In genomic region chr17:33823171-33823570, GRCm38 (mm10) we compare ENCODE assay signal across 8 mouse cellular contexts. TPM values are rescaled to one million over a fixed set of nuclear protein-coding genes. Genes with fewer than 3 reads are reported as not detected.
A peak's percentile ranks its signal among the peaks of the same experiment; 100 is the strongest.
DNase-seq lines count a peak whose midpoint lies in the region; ATAC-seq and TF ChIP-seq lines count a peak whose summit lies in the region.
"Not testable (repeated sequence)": the region's sequence is repeated elsewhere in the genome, so short reads cannot be mapped to it uniquely, and the experiment has no call there.

No protein-coding gene starts in this region.

- H3K4me3 ChIP-seq in MEL (ENCODE audit: control insufficient read depth in 1 of 2, insufficient read depth in 1 of 2, low read depth in 2 of 2, low read length in 2 of 2), result peak overlapping the region; percentile 73 to 93
- peak overlapping the region; percentile 95 for H3K4me3 ChIP-seq in embryonic fibroblast, embryonic 13.5 days (ENCODE audit: insufficient read depth, low read length)
- H3K4me3 ChIP-seq in heart, embryonic 10.5 days, result peak overlapping the region; percentile 84
- H3K4me3 ChIP-seq in hindbrain, embryonic 15.5 days, result peak overlapping the region; percentile 83
- H3K4me3 ChIP-seq in limb, embryonic 10.5 days, result peak overlapping the region; percentile 78
- H3K4me3 ChIP-seq in liver, postnatal 0 days (ENCODE audit: low read depth, low read length), result peak overlapping the region; percentile 83
- peak overlapping the region; percentile 91 for H3K4me3 ChIP-seq in midbrain, embryonic 15.5 days
- peak overlapping the region; percentile 69 for H3K4me3 ChIP-seq in stomach, postnatal 0 days (ENCODE audit: low read depth, low read length)

- peak overlapping the region; percentile 82 for H3K27ac ChIP-seq in MEL (ENCODE audit: control insufficient read depth, low read depth, low read length)
- not testable (repeated sequence) for H3K27ac ChIP-seq in embryonic fibroblast, embryonic 13.5 days (ENCODE audit: insufficient read depth, low read length); hindbrain, embryonic 15.5 days (replicated peaks); midbrain, embryonic 15.5 days
- H3K27ac ChIP-seq in heart, embryonic 10.5 days, result peak overlapping the region; percentile 92
- peak overlapping the region; percentile 89 for H3K27ac ChIP-seq in limb, embryonic 10.5 days
- peak overlapping the region; percentile 60; the same call in 1 of the 2 replicates for H3K27ac ChIP-seq in liver, postnatal 0 days (ENCODE audit: low read depth)
- 0 out of 2 replicates have a peak overlapping the region, but pooled peaks have one; percentile 8 for H3K27ac ChIP-seq in stomach, postnatal 0 days (replicated peaks)

- not testable (repeated sequence) for H3K9me3 ChIP-seq in MEL (replicated peaks; ENCODE audit: insufficient read depth, low read length); heart, embryonic 10.5 days; hindbrain, embryonic 15.5 days; limb, embryonic 10.5 days (replicated peaks); liver, postnatal 0 days (ENCODE audit: low read length); midbrain, embryonic 15.5 days; stomach, postnatal 0 days (ENCODE audit: control insufficient read depth, low read length)

- TF ChIP-seq POLR2A in MEL (IDR thresholded peaks at IDR 0.05; ENCODE audit: control insufficient read depth in 1 of 2, insufficient read depth in 1 of 2, low read depth in 1 of 2, low read length in 2 of 2, poor library complexity in 1 of 2), result 0 out of 4 replicates have a peak, but pooled peaks of 1 of the 2 experiments have one; percentile 37
- TF ChIP-seq POLR2A in embryonic fibroblast, embryonic 13.5 days (IDR thresholded peaks at IDR 0.05; ENCODE audit: low read depth, low read length), result not testable (repeated sequence)

- 76% methylated on average over 8 of the region's 8 CpGs for WGBS in heart, embryonic 10.5 days
- 89% methylated on average over 8 of the region's 8 CpGs for WGBS in hindbrain, embryonic 15.5 days
- WGBS in limb, embryonic 10.5 days, result 86% methylated on average over 8 of the region's 8 CpGs
- 65% methylated on average over 8 of the region's 8 CpGs for WGBS in liver, postnatal 0 days (ENCODE audit: insufficient replicate concordance)
- 86% methylated on average over 8 of the region's 8 CpGs for WGBS in midbrain, embryonic 15.5 days
- 75% methylated on average over 8 of the region's 8 CpGs for WGBS in stomach, postnatal 0 days

- H3K9ac ChIP-seq in MEL (ENCODE audit: control insufficient read depth, low read depth, low read length, poor library complexity, severe bottlenecking), result peak overlapping the region; percentile 89
- peak overlapping the region; percentile 84 for H3K9ac ChIP-seq in hindbrain, embryonic 15.5 days
- H3K9ac ChIP-seq in liver, postnatal 0 days (replicated peaks), result peak overlapping the region; percentile 87
- H3K9ac ChIP-seq in midbrain, embryonic 15.5 days, result peak overlapping the region; percentile 78
- peak overlapping the region; percentile 85 for H3K9ac ChIP-seq in stomach, postnatal 0 days (ENCODE audit: low read length)

- H3K36me3 ChIP-seq in MEL (ENCODE audit: control insufficient read depth in 1 of 2, insufficient read depth in 2 of 2, low read length in 2 of 2), result peaks cover 16 to 27% of the 10 kb centered on the region in 2 experiments
- H3K36me3 ChIP-seq in heart, embryonic 10.5 days, result peaks cover 65% of the 10 kb centered on the region
- peaks cover 37% of the 10 kb centered on the region for H3K36me3 ChIP-seq in hindbrain, embryonic 15.5 days
- peaks cover 69% of the 10 kb centered on the region for H3K36me3 ChIP-seq in limb, embryonic 10.5 days
- H3K36me3 ChIP-seq in liver, postnatal 0 days (replicated peaks; ENCODE audit: insufficient read depth, low read length), result peaks cover 24% of the 10 kb centered on the region
- H3K36me3 ChIP-seq in midbrain, embryonic 15.5 days (replicated peaks), result peaks cover 19% of the 10 kb centered on the region
- H3K36me3 ChIP-seq in stomach, postnatal 0 days (ENCODE audit: control insufficient read depth, insufficient read depth, low read length), result peaks cover 13% of the 10 kb centered on the region; the same call in 1 of the 2 replicates

- not testable (repeated sequence) for TF ChIP-seq RAD21 in MEL (IDR thresholded peaks at IDR 0.05; ENCODE audit: low read depth, low read length)

- H3K4me1 ChIP-seq in MEL (ENCODE audit: control insufficient read depth in 1 of 2, insufficient read depth in 2 of 2, low read length in 2 of 2), result peaks cover 0 to 11% of the 10 kb centered on the region in 2 experiments; a peak in 2 of 4 replicates
- not testable (repeated sequence) for H3K4me1 ChIP-seq in embryonic fibroblast, embryonic 13.5 days (ENCODE audit: control insufficient read depth, insufficient read depth, low read length); stomach, postnatal 0 days (replicated peaks; ENCODE audit: control insufficient read depth, insufficient read depth)
- H3K4me1 ChIP-seq in heart, embryonic 10.5 days, result peaks cover 22% of the 10 kb centered on the region
- H3K4me1 ChIP-seq in hindbrain, embryonic 15.5 days (replicated peaks), result peaks cover 49% of the 10 kb centered on the region
- peaks cover 39% of the 10 kb centered on the region for H3K4me1 ChIP-seq in limb, embryonic 10.5 days
- peaks cover 26% of the 10 kb centered on the region for H3K4me1 ChIP-seq in liver, postnatal 0 days (ENCODE audit: insufficient read depth)
- H3K4me1 ChIP-seq in midbrain, embryonic 15.5 days, result peaks cover 54% of the 10 kb centered on the region

- peaks cover 41% of the 10 kb centered on the region for H3K79me2 ChIP-seq in MEL (ENCODE audit: control insufficient read depth, insufficient read depth, low read length, poor library complexity)

- ATAC-seq in hindbrain, embryonic 15.5 days (ENCODE audit: low FRiP score, low read depth); liver, postnatal 0 days; midbrain, embryonic 15.5 days (replicated peaks); stomach, postnatal 0 days (ENCODE audit: low FRiP score, low TSS enrichment): not testable (repeated sequence)

- TF ChIP-seq EP300 in MEL (IDR thresholded peaks at IDR 0.05; ENCODE audit: low read depth in 1 of 2, low read length in 2 of 2); liver, postnatal 0 days (IDR thresholded peaks at IDR 0.05; ENCODE audit: low read depth); stomach, postnatal 0 days (optimal IDR thresholded peaks at IDR 0.05): not testable (repeated sequence)

- H3K4me2 ChIP-seq in hindbrain, embryonic 15.5 days, result peak overlapping the region; percentile 85
- H3K4me2 ChIP-seq in liver, postnatal 0 days (ENCODE audit: low read depth, low read length), result peak overlapping the region; percentile 87
- H3K4me2 ChIP-seq in midbrain, embryonic 15.5 days, result peak overlapping the region; percentile 84
- peak overlapping the region; percentile 70 for H3K4me2 ChIP-seq in stomach, postnatal 0 days (replicated peaks; ENCODE audit: low read depth)

- DNase-seq in MEL (ENCODE audit: low read depth, low spot score), result peak; percentile 33
- not testable (repeated sequence) for DNase-seq in heart, embryonic 10.5 days (ENCODE audit: low spot score); limb, embryonic 10.5 days (ENCODE audit: low spot score); liver, postnatal 0 days; stomach, postnatal 0 days (ENCODE audit: low spot score)

- TF ChIP-seq CTCF in MEL (IDR thresholded peaks at IDR 0.05 in 2 of 3, conservative IDR thresholded peaks at IDR 0.05 in 1 of 3; ENCODE audit: control insufficient read depth in 1 of 3, insufficient read depth in 1 of 3, low read depth in 2 of 3, low read length in 3 of 3, poor library complexity in 1 of 3, severe bottlenecking in 1 of 3); embryonic fibroblast, embryonic 13.5 days (IDR thresholded peaks at IDR 0.05; ENCODE audit: borderline replicate concordance, insufficient read depth, low read length); liver, postnatal 0 days (IDR thresholded peaks at IDR 0.05; ENCODE audit: low read depth); stomach, postnatal 0 days (IDR thresholded peaks at IDR 0.05; ENCODE audit: low read depth): not testable (repeated sequence)

- not testable (repeated sequence) for H3K27me3 ChIP-seq in MEL (ENCODE audit: control insufficient read depth in 1 of 2, insufficient read depth in 2 of 2, low read length in 2 of 2); heart, embryonic 10.5 days (ENCODE audit: insufficient read depth, poor library complexity, severe bottlenecking); hindbrain, embryonic 15.5 days; limb, embryonic 10.5 days (ENCODE audit: low read depth, poor library complexity, severe bottlenecking); liver, postnatal 0 days (ENCODE audit: insufficient read depth, low read length); midbrain, embryonic 15.5 days (replicated peaks); stomach, postnatal 0 days (ENCODE audit: control insufficient read depth, insufficient read depth, low read length)

RNA-seq across cellular contexts. Expression of gene Rps28, which starts 1.2 kb away (rescaled TPM):
- total RNA-seq in MEL (2012; rRNA removed), result 3,378 and 3,556 TPM in 2 replicates
- polyA plus RNA-seq in MEL (2012; ENCODE audit: insufficient read depth in 1 of 2, insufficient read length in 2 of 2, low read depth in 1 of 2, low replicate concordance in 2 of 2, missing spikeins in 1 of 2), result 1,000 to 10,000 TPM in 1 of 2 experiments, 100 to 1,000 TPM in 1; 994 to 2,154 TPM
- polyA plus RNA-seq in embryonic fibroblast, embryonic 13.5 days (2011; ENCODE audit: insufficient read length, low read depth, missing spikeins), result 2,068 and 2,223 TPM in 2 replicates
- polyA plus RNA-seq in heart, embryonic 10.5 days (2016; fragmentation: Nextera tagmentation; extraction: Ambion mirVana), result 576 and 657 TPM in 2 replicates
- polyA plus RNA-seq in hindbrain, embryonic 15.5 days (2015; fragmentation: Nextera tagmentation; extraction: Ambion mirVana), result 474 and 594 TPM in 2 replicates
- 867 and 991 TPM in 2 replicates for polyA plus RNA-seq in limb, embryonic 10.5 days (2016; fragmentation: Nextera tagmentation; extraction: Ambion mirVana)
- 699 and 710 TPM in 2 replicates for polyA plus RNA-seq in liver, postnatal 0 days (2015; fragmentation: Nextera tagmentation; extraction: Ambion mirVana)
- polyA plus RNA-seq in midbrain, embryonic 15.5 days (2015; fragmentation: Nextera tagmentation; extraction: Ambion mirVana), result 476 TPM in 2 replicates
- polyA plus RNA-seq in stomach, postnatal 0 days (2015; fragmentation: Nextera tagmentation; extraction: Ambion mirVana), result 1,008 and 1,055 TPM in 2 replicates

RNA-seq across cellular contexts. Expression of gene Ndufa7, which starts 1.2 kb away (rescaled TPM):
- 359 and 370 TPM in 2 replicates for total RNA-seq in MEL (2012; rRNA removed)
- polyA plus RNA-seq in MEL (2012; ENCODE audit: insufficient read depth in 1 of 2, insufficient read length in 2 of 2, low read depth in 1 of 2, low replicate concordance in 2 of 2, missing spikeins in 1 of 2), result 100 to 1,000 TPM in 1 of 2 experiments, not detected in 1; 326 TPM
- 212 and 232 TPM in 2 replicates for polyA plus RNA-seq in embryonic fibroblast, embryonic 13.5 days (2011; ENCODE audit: insufficient read length, low read depth, missing spikeins)
- 482 and 487 TPM in 2 replicates for polyA plus RNA-seq in heart, embryonic 10.5 days (2016; fragmentation: Nextera tagmentation; extraction: Ambion mirVana)
- polyA plus RNA-seq in hindbrain, embryonic 15.5 days (2015; fragmentation: Nextera tagmentation; extraction: Ambion mirVana), result 496 and 540 TPM in 2 replicates
- 497 and 518 TPM in 2 replicates for polyA plus RNA-seq in limb, embryonic 10.5 days (2016; fragmentation: Nextera tagmentation; extraction: Ambion mirVana)
- 379 and 389 TPM in 2 replicates for polyA plus RNA-seq in liver, postnatal 0 days (2015; fragmentation: Nextera tagmentation; extraction: Ambion mirVana)
- 467 and 476 TPM in 2 replicates for polyA plus RNA-seq in midbrain, embryonic 15.5 days (2015; fragmentation: Nextera tagmentation; extraction: Ambion mirVana)
- 497 TPM in 2 replicates for polyA plus RNA-seq in stomach, postnatal 0 days (2015; fragmentation: Nextera tagmentation; extraction: Ambion mirVana)

RNA-seq across cellular contexts. Expression of gene Kank3, which starts 12.9 kb away (rescaled TPM):
- 5.0 and 5.2 TPM in 2 replicates for total RNA-seq in MEL (2012; rRNA removed)
- 1 to 10 TPM in 1 of 2 experiments, not detected in 1; 5.5 TPM for polyA plus RNA-seq in MEL (2012; ENCODE audit: insufficient read depth in 1 of 2, insufficient read length in 2 of 2, low read depth in 1 of 2, low replicate concordance in 2 of 2, missing spikeins in 1 of 2)
- 5.6 and 6.1 TPM in 2 replicates for polyA plus RNA-seq in embryonic fibroblast, embryonic 13.5 days (2011; ENCODE audit: insufficient read length, low read depth, missing spikeins)
- 37.1 and 47.9 TPM in 2 replicates for polyA plus RNA-seq in heart, embryonic 10.5 days (2016; fragmentation: Nextera tagmentation; extraction: Ambion mirVana)
- polyA plus RNA-seq in hindbrain, embryonic 15.5 days (2015; fragmentation: Nextera tagmentation; extraction: Ambion mirVana), result 50.4 and 57.1 TPM in 2 replicates
- polyA plus RNA-seq in limb, embryonic 10.5 days (2016; fragmentation: Nextera tagmentation; extraction: Ambion mirVana), result 24.8 and 28.5 TPM in 2 replicates
- polyA plus RNA-seq in liver, postnatal 0 days (2015; fragmentation: Nextera tagmentation; extraction: Ambion mirVana), result 9.4 and 10.6 TPM in 2 replicates
- polyA plus RNA-seq in midbrain, embryonic 15.5 days (2015; fragmentation: Nextera tagmentation; extraction: Ambion mirVana), result 51.5 and 53.4 TPM in 2 replicates
- polyA plus RNA-seq in stomach, postnatal 0 days (2015; fragmentation: Nextera tagmentation; extraction: Ambion mirVana), result 17.1 and 20.3 TPM in 2 replicates

RNA-seq across cellular contexts. Expression of gene Cd320, which starts 19.7 kb away (rescaled TPM):
- total RNA-seq in MEL (2012; rRNA removed), result 38.5 and 48.5 TPM in 2 replicates
- 10 to 100 TPM in 1 of 2 experiments, not detected in 1; 45.6 TPM for polyA plus RNA-seq in MEL (2012; ENCODE audit: insufficient read depth in 1 of 2, insufficient read length in 2 of 2, low read depth in 1 of 2, low replicate concordance in 2 of 2, missing spikeins in 1 of 2)
- polyA plus RNA-seq in embryonic fibroblast, embryonic 13.5 days (2011; ENCODE audit: insufficient read length, low read depth, missing spikeins), result 15.8 and 20.3 TPM in 2 replicates
- polyA plus RNA-seq in heart, embryonic 10.5 days (2016; fragmentation: Nextera tagmentation; extraction: Ambion mirVana), result 61.6 and 75.7 TPM in 2 replicates
- 54.7 and 55.3 TPM in 2 replicates for polyA plus RNA-seq in hindbrain, embryonic 15.5 days (2015; fragmentation: Nextera tagmentation; extraction: Ambion mirVana)
- 98.2 and 119 TPM in 2 replicates for polyA plus RNA-seq in limb, embryonic 10.5 days (2016; fragmentation: Nextera tagmentation; extraction: Ambion mirVana)
- polyA plus RNA-seq in liver, postnatal 0 days (2015; fragmentation: Nextera tagmentation; extraction: Ambion mirVana), result 16.6 and 17.4 TPM in 2 replicates
- polyA plus RNA-seq in midbrain, embryonic 15.5 days (2015; fragmentation: Nextera tagmentation; extraction: Ambion mirVana), result 50.8 and 58.9 TPM in 2 replicates
- 32.7 and 38.2 TPM in 2 replicates for polyA plus RNA-seq in stomach, postnatal 0 days (2015; fragmentation: Nextera tagmentation; extraction: Ambion mirVana)

RNA-seq across cellular contexts. Expression of gene Angptl4, which starts 41.5 kb away (rescaled TPM):
- 11.7 and 13.5 TPM in 2 replicates for total RNA-seq in MEL (2012; rRNA removed)
- polyA plus RNA-seq in MEL (2012; ENCODE audit: insufficient read depth in 1 of 2, insufficient read length in 2 of 2, low read depth in 1 of 2, low replicate concordance in 2 of 2, missing spikeins in 1 of 2), result 10 to 100 TPM in 1 of 2 experiments, not detected in 1; 15.8 TPM
- 9.1 and 11.7 TPM in 2 replicates for polyA plus RNA-seq in embryonic fibroblast, embryonic 13.5 days (2011; ENCODE audit: insufficient read length, low read depth, missing spikeins)
- 7.4 and 19.8 TPM in 2 replicates for polyA plus RNA-seq in heart, embryonic 10.5 days (2016; fragmentation: Nextera tagmentation; extraction: Ambion mirVana)
- polyA plus RNA-seq in hindbrain, embryonic 15.5 days (2015; fragmentation: Nextera tagmentation; extraction: Ambion mirVana), result 23.2 and 23.9 TPM in 2 replicates
- 30.2 and 38.9 TPM in 2 replicates for polyA plus RNA-seq in limb, embryonic 10.5 days (2016; fragmentation: Nextera tagmentation; extraction: Ambion mirVana)
- polyA plus RNA-seq in liver, postnatal 0 days (2015; fragmentation: Nextera tagmentation; extraction: Ambion mirVana), result 64.4 and 93.5 TPM in 2 replicates
- 22.6 and 23.3 TPM in 2 replicates for polyA plus RNA-seq in midbrain, embryonic 15.5 days (2015; fragmentation: Nextera tagmentation; extraction: Ambion mirVana)
- 31.3 and 42.4 TPM in 2 replicates for polyA plus RNA-seq in stomach, postnatal 0 days (2015; fragmentation: Nextera tagmentation; extraction: Ambion mirVana)
